Mouse (Mus musculus): ENCODE measurements at regions not wholly inside any gene's neighbourhood (a gene's known extent, or its start where the extent isn't known, plus 50 kb on each side); places are given as distances from the start of the nearest gene placed in this dataset.
A peak's percentile ranks its signal among the peaks of the same experiment; 100 is the strongest.

DNA sequence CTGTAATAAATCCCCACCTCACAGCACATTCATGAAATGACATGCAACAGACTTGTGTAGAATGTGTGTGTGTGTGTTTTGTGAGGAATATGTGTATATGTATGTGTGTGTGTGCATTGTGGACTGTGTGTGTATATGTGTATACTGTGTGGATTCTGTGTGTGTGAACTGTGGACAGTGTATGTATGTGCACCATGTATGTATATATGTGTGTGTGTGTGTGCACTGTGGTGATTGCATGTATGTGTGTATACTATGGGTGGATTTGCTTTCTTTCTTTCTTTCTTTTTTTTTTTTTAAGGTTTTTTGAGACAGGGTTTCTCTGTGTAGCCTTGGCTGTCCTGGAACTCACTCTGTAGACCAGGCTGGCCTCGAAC lies 91.5 kb upstream of the Hdac4 start:
- H3K4me3 ChIP-seq (replicated peaks; ENCODE audit: low read length): no peak overlapping the region
- 93% methylated on average over 1 of the region's 1 CpGs for WGBS
- no peak for ATAC-seq (ENCODE audit: low FRiP score, low read depth)
- H3K4me2 ChIP-seq (replicated peaks; ENCODE audit: low read depth, low read length, severe bottlenecking): no peak overlapping the region
- TF ChIP-seq POLR2A (IDR thresholded peaks at IDR 0.05; ENCODE audit: borderline replicate concordance, extremely low read depth, insufficient read depth, insufficient read length): no peak
- H3K9me3 ChIP-seq (ENCODE audit: control insufficient read depth, low read length): no peaks in the 10 kb centered on the region
- H3K9ac ChIP-seq (ENCODE audit: low read depth, low read length, severe bottlenecking): no peak overlapping the region
- DNase-seq (ENCODE audit: low spot score): no peak
- H3K27me3 ChIP-seq (ENCODE audit: control insufficient read depth, insufficient read depth, low read length): no peaks in the 10 kb centered on the region
- H3K36me3 ChIP-seq (ENCODE audit: control insufficient read depth, insufficient read depth, low read length): no peaks in the 10 kb centered on the region
- peaks cover 9% of the 10 kb centered on the region; the same call in 1 of the 2 replicates for H3K4me1 ChIP-seq (ENCODE audit: control insufficient read depth, insufficient read depth, low read length)
- H3K27ac ChIP-seq (replicated peaks; ENCODE audit: low read depth, low read length): no peak overlapping the region

DNA sequence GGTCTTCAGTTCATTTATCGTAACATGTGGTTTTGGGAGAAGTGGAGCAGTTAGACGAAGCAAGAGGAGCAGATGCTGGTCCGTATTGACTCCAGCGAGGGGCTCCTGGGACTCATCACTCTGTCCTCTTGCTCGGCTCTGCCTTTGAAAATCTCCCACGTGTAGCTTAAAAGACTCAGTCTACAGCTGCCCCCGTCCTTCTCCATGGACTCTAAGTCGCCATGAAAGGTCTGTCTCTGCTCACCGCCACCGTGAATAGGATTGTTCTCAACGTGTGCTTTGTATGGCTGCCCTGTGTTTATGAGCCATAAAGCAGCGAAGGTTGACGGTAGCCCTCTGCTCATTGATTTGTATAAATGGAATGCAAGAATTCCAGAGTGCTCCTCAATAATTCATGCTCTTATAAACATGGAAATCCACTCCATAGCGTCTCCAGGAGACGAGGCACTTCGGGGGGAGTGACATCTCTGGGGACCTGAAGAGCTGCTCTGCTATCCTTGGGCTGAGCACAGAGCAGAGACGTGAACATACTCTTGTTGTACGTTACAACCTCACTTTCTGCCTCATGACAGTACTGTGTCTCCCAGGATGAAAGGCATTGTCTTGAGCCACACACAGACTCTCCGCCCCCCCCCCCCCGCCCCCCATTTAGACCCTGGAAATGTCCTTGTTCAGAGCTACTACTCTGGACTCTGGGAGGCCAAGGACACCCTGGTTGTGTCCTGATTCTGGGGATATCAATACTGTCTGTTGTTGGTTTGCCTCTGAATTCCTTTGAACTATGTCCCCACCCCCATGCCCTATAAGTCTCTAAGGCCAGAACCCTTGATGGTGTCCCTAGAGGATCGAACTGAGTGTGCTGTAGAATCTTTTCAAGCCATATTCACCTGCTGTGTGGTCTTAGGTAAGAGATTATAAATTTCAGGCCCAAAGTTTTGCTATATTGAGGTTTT lies 90.8 kb upstream of the Hdac4 start:
- Histone ChIP-seq H3K4me3 (replicated peaks; ENCODE audit: low read length) (no peak overlapping the region), H3K9ac (ENCODE audit: low read depth, low read length, severe bottlenecking) (0 out of 2 replicates have a peak overlapping the region, but pooled peaks have one; percentile 21), H3K27ac (replicated peaks; ENCODE audit: low read depth, low read length) (no peak overlapping the region), H3K27me3 (ENCODE audit: control insufficient read depth, insufficient read depth, low read length) (no peaks in the 10 kb centered on the region), H3K9me3 (ENCODE audit: control insufficient read depth, low read length) (no peaks in the 10 kb centered on the region), H3K36me3 (ENCODE audit: control insufficient read depth, insufficient read depth, low read length) (no peaks in the 10 kb centered on the region), H3K4me1 (ENCODE audit: control insufficient read depth, insufficient read depth, low read length) (peaks cover 9% of the 10 kb centered on the region; the same call in 1 of the 2 replicates), H3K4me2 (replicated peaks; ENCODE audit: low read depth, low read length, severe bottlenecking) (peak overlapping the region; percentile 31)
- TF ChIP-seq POLR2A (IDR thresholded peaks at IDR 0.05; ENCODE audit: borderline replicate concordance, extremely low read depth, insufficient read depth, insufficient read length): no peak
- DNase-seq (ENCODE audit: low spot score): peak; percentile 40
- peak; percentile 15; the same call in 1 of the 2 replicates for ATAC-seq (ENCODE audit: low FRiP score, low read depth)
- 42% methylated on average over 21 of the region's 21 CpGs for WGBS

DNA sequence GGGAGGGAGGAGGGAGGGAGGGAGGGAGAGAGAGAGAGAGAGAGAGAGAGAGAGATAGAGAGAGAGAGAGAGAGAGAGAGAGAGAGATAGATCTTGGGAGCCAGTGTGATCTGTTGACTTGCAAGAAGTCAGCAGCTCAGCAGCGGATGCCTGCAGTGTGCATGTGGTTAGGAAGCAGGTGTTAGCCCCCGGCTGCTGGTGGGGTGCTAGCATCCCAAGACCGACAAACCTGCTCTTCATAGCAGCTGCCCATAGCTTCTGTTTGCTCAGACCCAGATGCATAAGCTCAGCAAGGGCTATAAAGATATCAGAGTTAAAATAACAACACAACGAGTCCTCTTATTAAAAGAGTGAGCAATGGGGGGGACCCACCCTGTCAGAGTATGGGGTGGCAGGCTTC lies 88.7 kb upstream of the Hdac4 start:
- Histone ChIP-seq H3K4me2 (replicated peaks; ENCODE audit: low read depth, low read length, severe bottlenecking) (no peak overlapping the region), H3K9ac (ENCODE audit: low read depth, low read length, severe bottlenecking) (no peak overlapping the region), H3K9me3 (ENCODE audit: control insufficient read depth, low read length) (no peaks in the 10 kb centered on the region), H3K27me3 (ENCODE audit: control insufficient read depth, insufficient read depth, low read length) (no peaks in the 10 kb centered on the region), H3K4me1 (ENCODE audit: control insufficient read depth, insufficient read depth, low read length) (peaks cover 9% of the 10 kb centered on the region; the same call in 1 of the 2 replicates), H3K36me3 (ENCODE audit: control insufficient read depth, insufficient read depth, low read length) (no peaks in the 10 kb centered on the region), H3K4me3 (replicated peaks; ENCODE audit: low read length) (no peak overlapping the region), H3K27ac (replicated peaks; ENCODE audit: low read depth, low read length) (no peak overlapping the region)
- TF ChIP-seq POLR2A (IDR thresholded peaks at IDR 0.05; ENCODE audit: borderline replicate concordance, extremely low read depth, insufficient read depth, insufficient read length): no peak
- DNase-seq (ENCODE audit: low spot score) (no peak), ATAC-seq (ENCODE audit: low FRiP score, low read depth) (no peak)
- 54% methylated on average over 4 of the region's 4 CpGs for WGBS

- no peak for DNase-seq (ENCODE audit: low spot score)
- H3K4me1 ChIP-seq (ENCODE audit: control insufficient read depth, insufficient read depth, low read length): no peaks in the 10 kb centered on the region
- no peak overlapping the region for H3K4me2 ChIP-seq (replicated peaks; ENCODE audit: low read depth, low read length, severe bottlenecking)
- H3K36me3 ChIP-seq (ENCODE audit: control insufficient read depth, insufficient read depth, low read length): no peaks in the 10 kb centered on the region
- H3K27me3 ChIP-seq (ENCODE audit: control insufficient read depth, insufficient read depth, low read length): no peaks in the 10 kb centered on the region
- H3K27ac ChIP-seq (replicated peaks; ENCODE audit: low read depth, low read length): no peak overlapping the region
- 69% methylated on average over 5 of the region's 5 CpGs for WGBS
- no peaks in the 10 kb centered on the region for H3K9me3 ChIP-seq (ENCODE audit: control insufficient read depth, low read length)
- no peak for TF ChIP-seq POLR2A (IDR thresholded peaks at IDR 0.05; ENCODE audit: borderline replicate concordance, extremely low read depth, insufficient read depth, insufficient read length)
- no peak overlapping the region for H3K4me3 ChIP-seq (replicated peaks; ENCODE audit: low read length)
- no peak for ATAC-seq (ENCODE audit: low FRiP score, low read depth)
- no peak overlapping the region for H3K9ac ChIP-seq (ENCODE audit: low read depth, low read length, severe bottlenecking)
Measured at GRCm38 (mm10) chr1:92277199-92277747, 81.8 kb upstream of the Hdac4 start.

- no peaks in the 10 kb centered on the region for H3K36me3 ChIP-seq (ENCODE audit: control insufficient read depth, insufficient read depth, low read length)
- WGBS: 56% methylated on average over 1 of the region's 1 CpGs
- ATAC-seq (ENCODE audit: low FRiP score, low read depth) (no peak), DNase-seq (ENCODE audit: low spot score) (no peak)
- no peak for TF ChIP-seq POLR2A (IDR thresholded peaks at IDR 0.05; ENCODE audit: borderline replicate concordance, extremely low read depth, insufficient read depth, insufficient read length)
- H3K9me3 ChIP-seq (ENCODE audit: control insufficient read depth, low read length): no peaks in the 10 kb centered on the region
- no peak overlapping the region for H3K9ac ChIP-seq (ENCODE audit: low read depth, low read length, severe bottlenecking)
- no peaks in the 10 kb centered on the region for H3K4me1 ChIP-seq (ENCODE audit: control insufficient read depth, insufficient read depth, low read length)
- no peak overlapping the region for H3K4me3 ChIP-seq (replicated peaks; ENCODE audit: low read length)
- H3K4me2 ChIP-seq (replicated peaks; ENCODE audit: low read depth, low read length, severe bottlenecking): no peak overlapping the region
- no peak overlapping the region for H3K27ac ChIP-seq (replicated peaks; ENCODE audit: low read depth, low read length)
- H3K27me3 ChIP-seq (ENCODE audit: control insufficient read depth, insufficient read depth, low read length): no peaks in the 10 kb centered on the region
Measured at GRCm38 (mm10) chr1:92275388-92275787, 79.9 kb upstream of the Hdac4 start.

Data from limb, embryonic 14.5 days (tissue).